Mouse (Mus musculus) erythroblast, adult 5-6 weeks (primary cell): ENCODE data around the gene Aldh3a1. TPM values are rescaled to one million over a fixed set of nuclear protein-coding genes. Genes with fewer than 3 reads are reported as not detected.

Source experiments
- ATAC-seq: replicated peaks from 2 replicates; pipeline ENCODE4 v1.8.0; 2016; ENCODE audit warnings: moderate number of reproducible peaks, mild to moderate bottlenecking, moderate TSS enrichment, inconsistent platforms; ENCODE audit not compliant: poor library complexity, low FRiP score, severe bottlenecking
- total RNA-seq, 2 experiments: library from RNA; stranded (forward) in 1 of 2; stranded (reverse) in 1 of 2; fragments of 150-400 nt in 1 of 2; fragments of 200-764, 138-1000 nt in 1 of 2; gene quantifications; 2 replicates each; pipeline versions ENCODE4 v1.2.3 to v1.2.4; 2015 to 2017; ENCODE audit warnings: low replicate concordance in 2 of 2

The Aldh3a1 gene
- total RNA-seq, 2 experiments from 2014 or later = not detected

DNA sequence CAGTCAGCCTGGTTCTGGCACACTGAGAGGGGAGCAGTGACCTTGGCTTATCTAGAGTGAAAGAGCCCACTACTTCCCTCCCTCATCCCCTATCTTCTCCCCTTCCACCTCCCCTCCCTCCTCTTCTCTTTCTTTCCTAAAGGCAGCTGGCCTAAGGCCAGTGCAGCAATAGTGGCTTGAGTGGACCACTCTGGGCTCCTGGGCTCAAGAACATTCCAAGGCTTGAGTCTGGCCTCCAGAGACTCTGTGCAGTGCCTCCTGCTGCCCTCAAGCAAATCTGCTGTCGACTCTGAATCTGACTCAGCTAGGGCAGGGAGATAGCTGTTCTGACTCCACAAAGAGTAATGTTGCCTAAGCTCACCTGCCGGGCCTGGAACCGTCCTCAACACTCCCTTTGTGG is 21.1 kb downstream of the Aldh3a1 start:
- no peak for ATAC-seq

DNA sequence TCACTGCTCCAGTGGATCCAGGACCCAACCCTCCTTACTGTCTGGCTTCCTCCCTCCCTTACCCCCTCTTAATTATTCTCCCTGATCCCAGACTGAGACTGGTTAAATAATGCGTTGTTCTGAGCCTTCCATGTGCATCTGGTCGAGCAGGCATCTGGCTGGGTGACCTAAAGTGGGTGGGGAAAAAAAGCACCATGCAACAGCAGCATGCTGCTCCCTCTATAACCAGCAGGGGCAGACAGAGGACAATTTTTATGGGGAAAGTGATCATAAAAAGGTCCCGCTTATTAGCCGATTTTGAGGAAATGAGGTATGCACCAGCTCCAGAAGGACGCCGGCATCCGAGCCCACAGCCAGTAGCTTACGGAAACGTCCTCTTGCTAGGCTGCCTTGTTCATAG is 24.0 kb downstream of the Aldh3a1 start:
- ATAC-seq = no peak

DNA sequence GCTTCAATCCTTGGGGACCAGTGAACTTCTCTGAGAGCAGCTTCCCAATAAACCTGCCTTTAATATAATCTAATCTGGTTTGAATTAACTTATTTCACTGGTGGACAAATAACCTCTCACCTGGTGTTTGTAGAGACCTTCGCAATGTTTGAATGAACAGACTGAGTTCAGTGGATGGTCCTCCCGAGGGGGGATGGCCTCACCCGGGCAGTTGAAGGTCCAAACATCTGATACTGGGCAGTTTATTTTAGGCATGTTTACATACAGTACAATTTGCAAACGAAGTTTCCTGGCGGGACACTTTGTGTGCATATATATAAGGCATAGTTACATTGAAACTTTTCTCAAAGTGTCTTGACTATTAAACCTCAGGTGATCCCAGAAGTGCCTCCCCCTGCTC is 26.8 kb downstream of the Aldh3a1 start:
- no peak for ATAC-seq

DNA sequence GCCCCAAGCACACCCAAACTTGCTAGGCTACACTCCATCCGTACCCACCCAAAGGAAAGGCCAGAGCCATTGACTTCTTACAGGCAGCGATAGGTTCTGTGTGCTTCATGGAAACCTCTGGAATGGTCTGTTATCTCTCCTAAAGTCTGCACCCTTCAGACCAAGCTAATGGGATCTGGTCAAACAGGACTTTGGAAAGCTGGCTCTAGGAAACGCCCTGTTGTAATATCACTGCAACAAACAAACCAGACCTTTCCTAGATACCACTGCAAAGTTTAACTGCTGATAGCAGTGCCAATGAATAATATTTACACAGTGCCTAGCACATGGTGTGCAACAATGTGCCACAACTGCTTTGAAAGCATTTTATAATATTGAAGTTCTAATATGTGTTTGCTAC is 28.7 kb downstream of the Aldh3a1 start:
- ATAC-seq = no peak

DNA sequence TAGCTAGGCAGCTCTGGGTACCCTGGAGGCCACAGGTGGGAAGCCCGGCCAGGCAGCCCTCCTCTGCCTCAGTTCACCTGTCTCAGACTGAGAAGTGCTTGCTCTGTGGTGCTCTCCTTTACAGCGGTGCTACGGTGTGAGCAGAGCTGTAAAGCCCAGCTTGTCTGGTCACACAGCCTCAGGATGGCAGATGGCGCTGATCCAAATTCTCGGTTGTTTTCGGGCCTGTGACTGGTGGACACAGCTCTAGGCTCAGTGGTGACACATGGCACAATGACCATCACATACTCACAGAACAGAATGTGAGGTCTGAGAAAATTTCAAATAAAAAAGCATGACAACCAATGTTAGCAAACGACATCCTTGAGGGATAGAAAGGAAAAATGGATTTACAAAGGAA is 37.1 kb downstream of the Aldh3a1 start:
- no peak for ATAC-seq

DNA sequence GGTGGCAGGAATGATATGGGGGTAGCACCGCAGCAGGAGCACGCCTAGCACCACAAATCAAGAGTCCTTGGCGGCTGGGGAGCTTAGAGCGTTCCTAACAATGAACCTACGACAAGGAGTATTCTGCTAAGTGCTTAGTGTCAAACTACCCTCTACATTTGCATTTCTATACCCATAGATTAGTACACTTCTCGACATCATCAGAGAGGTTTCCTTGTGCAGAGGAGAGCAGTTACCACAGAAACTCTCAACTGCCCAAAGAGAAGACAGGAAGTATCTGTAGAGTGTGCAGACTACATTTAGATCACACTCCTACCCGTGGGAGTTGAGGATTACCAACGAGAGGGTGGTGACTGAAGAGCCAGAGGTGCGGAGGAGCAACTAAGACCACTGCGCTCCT is 44.4 kb downstream of the Aldh3a1 start:
- ATAC-seq = no peak

DNA sequence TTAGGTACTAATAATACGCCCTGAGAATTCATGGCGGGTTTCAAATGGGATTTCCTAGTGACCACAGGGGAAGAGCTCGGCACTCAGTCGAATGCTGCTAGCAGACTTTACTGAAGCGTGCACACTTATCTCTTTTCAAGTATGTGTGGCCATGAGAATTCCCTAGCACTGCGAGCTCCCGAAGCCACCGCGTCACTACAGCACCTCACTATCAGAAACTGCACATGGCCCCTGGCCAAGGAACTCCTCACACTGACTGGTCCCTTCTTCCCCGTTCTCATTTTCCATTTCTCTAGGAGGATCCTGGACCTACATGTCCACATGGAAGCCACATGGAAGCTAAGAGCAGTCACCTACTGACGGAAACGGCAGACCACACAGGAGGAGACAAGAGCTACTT is 45.5 kb downstream of the Aldh3a1 start:
- no peak for ATAC-seq

DNA sequence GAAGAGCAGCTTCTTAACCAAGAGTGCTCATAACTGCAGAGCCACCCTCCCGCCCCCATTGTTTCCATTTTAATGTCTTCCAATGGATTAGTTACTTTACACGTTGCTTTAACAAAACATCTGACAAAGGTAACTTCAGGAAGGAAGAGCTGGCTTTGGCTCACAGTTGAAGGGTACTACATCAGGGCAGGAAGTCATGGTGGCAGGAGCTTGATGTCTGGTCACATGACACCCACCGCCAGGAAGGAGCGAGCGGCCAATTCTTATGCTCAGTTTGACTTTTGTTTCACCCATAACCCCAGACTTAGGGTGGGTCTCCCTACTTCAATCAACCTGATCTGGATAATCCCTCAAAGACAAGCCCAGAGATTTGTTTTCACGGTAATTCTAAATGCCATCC is 51.8 kb downstream of the Aldh3a1 start:
- no peak for ATAC-seq

DNA sequence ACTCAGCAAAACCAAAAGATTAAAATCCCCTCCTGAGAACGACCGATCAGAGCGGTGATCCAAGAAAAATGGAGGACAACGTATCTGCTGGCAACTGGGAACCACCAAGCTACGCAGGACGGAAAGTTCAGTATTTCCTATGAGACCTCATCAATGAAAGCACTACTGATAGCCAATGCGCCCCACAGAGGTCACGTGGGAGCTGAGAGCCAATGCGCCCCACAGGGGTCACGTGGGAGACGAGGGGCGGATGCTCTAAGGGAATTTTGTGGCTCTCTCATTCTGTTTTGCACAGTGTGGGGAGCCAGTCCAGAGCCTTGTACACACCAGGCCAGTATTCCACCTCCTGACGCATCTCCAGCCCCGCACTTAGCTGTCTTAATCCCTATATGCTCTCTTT is 55.2 kb downstream of the Aldh3a1 start:
- no peak for ATAC-seq

DNA sequence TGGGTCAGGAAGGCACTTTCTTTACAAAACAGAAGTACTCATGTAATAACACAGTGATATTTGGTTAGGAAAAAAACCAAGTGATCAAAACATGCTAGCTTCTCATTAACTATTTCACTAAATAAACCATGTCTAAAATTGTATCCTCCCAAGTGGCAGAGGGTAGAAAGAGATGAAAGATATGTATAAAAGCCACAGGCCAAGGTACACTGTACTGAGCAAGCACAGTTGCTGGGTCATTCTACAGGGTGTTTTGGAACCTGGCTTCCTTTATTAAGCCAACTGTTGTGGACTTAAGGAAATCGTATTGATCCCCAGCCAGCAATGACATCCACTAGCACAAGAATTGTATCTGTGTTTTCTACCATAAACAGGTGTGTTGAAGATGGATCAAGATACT is 56.5 kb downstream of the Aldh3a1 start:
- ATAC-seq = no peak

DNA sequence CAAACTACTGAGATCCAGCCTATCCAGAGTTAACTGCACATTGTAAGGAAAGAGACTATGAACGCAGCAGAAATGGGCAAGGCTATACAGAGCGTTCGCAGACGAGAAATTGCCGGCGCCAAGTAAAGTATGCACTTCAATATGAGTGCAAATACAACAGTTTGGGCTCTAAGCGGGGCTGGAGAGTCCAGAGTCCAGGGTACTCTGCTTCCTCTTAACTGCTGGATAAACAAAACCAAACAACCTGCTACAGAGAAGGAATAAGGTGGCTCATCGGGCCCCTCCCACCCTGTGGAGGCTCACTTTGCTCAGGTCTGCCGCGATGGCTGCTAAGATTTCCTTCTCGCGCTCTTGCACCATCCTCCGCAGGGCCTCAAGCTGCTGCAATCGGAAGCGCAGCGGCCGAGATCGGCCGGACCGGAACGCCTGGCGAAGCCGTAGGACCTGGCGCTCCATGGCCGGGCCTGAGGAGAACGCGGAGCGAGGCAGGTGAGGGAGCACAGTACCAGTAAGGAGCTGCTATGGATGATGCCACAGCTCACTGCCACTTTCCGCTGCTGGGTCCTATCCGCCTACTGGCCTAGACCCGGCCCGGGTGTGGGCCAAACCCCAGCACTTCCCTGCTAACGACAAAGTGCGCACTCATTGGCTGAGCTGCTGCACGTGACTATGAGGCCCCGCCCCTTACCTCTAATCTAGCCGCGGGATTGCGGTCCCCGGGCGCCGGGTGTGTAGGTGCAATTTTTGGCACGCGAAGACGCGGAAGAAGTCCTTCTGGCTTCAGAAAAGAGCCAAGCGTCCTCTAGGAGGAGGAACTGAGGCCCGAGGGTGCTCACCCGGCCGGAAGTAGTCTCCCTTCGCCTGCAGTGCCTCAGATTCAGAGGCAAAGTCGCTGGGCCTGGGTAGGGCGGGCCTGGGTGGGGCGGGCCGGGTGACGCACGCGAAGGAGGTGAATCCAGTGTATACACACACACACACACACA is 59.5 kb downstream of the Aldh3a1 start, which contains the start of gene Aldh3a2:
Gene Aldh3a2 (minus strand): TSS at position 914 of the 983 bp plus-strand sequence.
- ATAC-seq = peak; percentile 100

Other genes starting within 250 kb of the Aldh3a1 start
- not detected in 2 replicates for gene Kcnj12, start 185.0 kb upstream of the Aldh3a1 start, total RNA-seq (2015; ENCODE audit: low replicate concordance)
- gene Kcnj12, start 185.0 kb upstream of the Aldh3a1 start, total RNA-seq (2017; ENCODE audit: low replicate concordance) = not detected in 2 replicates
- 10.2 and 11.7 TPM in 2 replicates for gene Tnfrsf13b, start 80.8 kb upstream of the Aldh3a1 start, total RNA-seq (2015; ENCODE audit: low replicate concordance)
- gene Tnfrsf13b, start 80.8 kb upstream of the Aldh3a1 start, total RNA-seq (2017; ENCODE audit: low replicate concordance) = 6.7 and 18.9 TPM in 2 replicates
- gene Usp22, start 32.5 kb upstream of the Aldh3a1 start, total RNA-seq (2015; ENCODE audit: low replicate concordance) = 6.5 and 7.7 TPM in 2 replicates
- gene Usp22, start 32.5 kb upstream of the Aldh3a1 start, total RNA-seq (2017; ENCODE audit: low replicate concordance) = 14.6 and 18.0 TPM in 2 replicates
- gene Aldh3a2, start 59.9 kb downstream of the Aldh3a1 start, total RNA-seq (2015; ENCODE audit: low replicate concordance) = 14.6 and 20.5 TPM in 2 replicates
- 5.0 and 20.4 TPM in 2 replicates for gene Aldh3a2, start 59.9 kb downstream of the Aldh3a1 start, total RNA-seq (2017; ENCODE audit: low replicate concordance)
- gene Slc47a2, start 135.3 kb downstream of the Aldh3a1 start, total RNA-seq (2015; ENCODE audit: low replicate concordance) = not detected in 2 replicates
- not detected in 2 replicates for gene Slc47a2, start 135.3 kb downstream of the Aldh3a1 start, total RNA-seq (2017; ENCODE audit: low replicate concordance)
- gene Slc47a1, start 170.8 kb downstream of the Aldh3a1 start, total RNA-seq (2015; ENCODE audit: low replicate concordance) = not detected in 2 replicates
- not detected in 2 replicates for gene Slc47a1, start 170.8 kb downstream of the Aldh3a1 start, total RNA-seq (2017; ENCODE audit: low replicate concordance)
- not detected in 2 replicates for gene Rnf112, start 246.6 kb downstream of the Aldh3a1 start, total RNA-seq (2015; ENCODE audit: low replicate concordance)
- gene Rnf112, start 246.6 kb downstream of the Aldh3a1 start, total RNA-seq (2017; ENCODE audit: low replicate concordance) = not detected in 2 replicates